Mouse (Mus musculus) limb, embryonic 10.5 days (tissue): ENCODE measurements around the gene Gan. TPM values are rescaled to one million over a fixed set of nuclear protein-coding genes. Genes with fewer than 3 reads are reported as not detected.

Experiments used
- DNase-seq: peaks from one replicate; pipeline ENCODE4 v3.0.0-alpha.2; 2017; ENCODE audit warnings: low spot score
- H3K27ac ChIP-seq: fragments of 300-500 bp; sonication (generic); 2 replicates; pipeline ENCODE4 v1.5.1; 2016; ENCODE audit warnings: mild to moderate bottlenecking
- H3K27me3 ChIP-seq: fragments of 300-500 bp; sonication (generic); 2 replicates; pipeline ENCODE4 v1.6.1; 2016; ENCODE audit warnings: low read depth, mild to moderate bottlenecking; ENCODE audit not compliant: poor library complexity, severe bottlenecking
- H3K36me3 ChIP-seq: fragments of 300-500 bp; sonication (generic); 2 replicates; pipeline ENCODE4 v1.6.1; 2016; ENCODE audit warnings: mild to moderate bottlenecking, moderate library complexity
- H3K4me1 ChIP-seq: fragments of 300-500 bp; sonication (generic); 2 replicates; pipeline ENCODE4 v1.6.1; 2016
- H3K4me3 ChIP-seq: fragments of 300-500 bp; sonication (generic); 2 replicates; pipeline ENCODE4 v1.5.1; 2016; ENCODE audit warnings: mild to moderate bottlenecking, moderate library complexity
- H3K9me3 ChIP-seq: fragments of 300-500 bp; sonication (generic); replicated peaks from 2 replicates; pipeline ENCODE4 v1.6.1; 2016; ENCODE audit warnings: mild to moderate bottlenecking
- WGBS: fragments of 180-500 bp; shearing (Covaris S2); methylation state at CpG from one replicate; pipeline ENCODE4 v1.1.7; 2016; 5-methylcytosine and 5-hydroxymethylcytosine counted together
- polyA plus RNA-seq: library from polyadenylated mRNA; unstranded; fragments of >200 nt; fragmentation: Nextera tagmentation; extraction: Ambion mirVana; gene quantifications from 2 replicates; pipeline ENCODE4 v1.2.1, GENCODE M21; 2016

Gan gene
- polyA plus RNA-seq, 1 experiment from 2014 or later: 2.7 TPM

GRCm38 (mm10) chr8:117126411-117126810, 31.5 kb upstream of the Gan start:
- Histone ChIP-seq H3K4me1 (peaks cover 4% of the 10 kb centered on the region; the same call in 1 of the 2 replicates), H3K9me3 (no peaks in the 10 kb centered on the region), H3K4me3 (no peak overlapping the region), H3K27ac (no peak overlapping the region), H3K36me3 (no peaks in the 10 kb centered on the region), H3K27me3 (no peaks in the 10 kb centered on the region)
- DNase-seq: no peak
- WGBS: 92% methylated on average over 3 of the region's 3 CpGs

DNA sequence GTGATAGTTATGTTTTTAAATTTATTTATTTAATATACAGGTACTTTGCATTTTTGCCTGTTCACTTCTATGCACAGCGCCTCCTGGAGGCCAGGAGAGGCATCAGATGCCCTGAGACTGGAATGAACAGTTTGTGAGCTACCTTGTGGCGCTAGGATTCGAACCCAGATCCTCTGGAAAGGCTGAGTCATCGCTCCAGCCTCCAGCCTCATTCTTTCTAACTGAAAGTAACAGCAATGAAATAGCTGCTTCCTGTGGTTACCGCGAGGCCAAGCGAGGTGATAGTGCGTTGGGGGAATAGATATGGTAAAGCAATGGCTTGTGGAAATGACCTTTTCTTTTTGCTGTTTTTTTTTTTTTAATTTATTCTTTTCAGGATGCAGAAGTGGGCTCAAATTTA, 30.9 kb upstream of the Gan start:
- Histone ChIP-seq H3K4me1 (no peaks in the 10 kb centered on the region), H3K27me3 (no peaks in the 10 kb centered on the region), H3K27ac (no peak overlapping the region), H3K4me3 (no peak overlapping the region), H3K9me3 (no peaks in the 10 kb centered on the region), H3K36me3 (no peaks in the 10 kb centered on the region)
- no peak for DNase-seq
- WGBS: 87% methylated on average over 8 of the region's 8 CpGs

DNA sequence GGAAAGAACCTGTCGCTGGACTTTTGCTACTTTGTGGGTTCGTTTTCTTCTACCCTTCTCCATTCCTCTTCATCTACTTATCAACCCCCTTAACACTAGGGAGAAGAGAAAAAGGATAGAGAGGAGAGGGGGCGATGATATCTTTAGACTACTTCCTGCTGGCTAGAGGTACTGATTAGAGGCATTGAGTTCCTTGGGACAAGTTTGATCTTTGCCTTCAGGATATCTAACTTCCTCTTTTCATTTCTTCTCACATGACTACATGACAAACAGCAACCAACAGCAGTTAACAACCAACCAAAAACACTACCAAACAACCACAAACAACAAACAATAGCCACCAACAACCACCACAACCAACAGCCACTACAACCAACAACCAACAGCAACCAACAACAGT, 24.2 kb upstream of the Gan start:
- DNase-seq: no peak
- WGBS: 94% methylated on average over 3 of the region's 3 CpGs
- Histone ChIP-seq H3K4me3 (no peak overlapping the region), H3K4me1 (no peaks in the 10 kb centered on the region), H3K27ac (no peak overlapping the region), H3K27me3 (no peaks in the 10 kb centered on the region), H3K9me3 (no peaks in the 10 kb centered on the region), H3K36me3 (no peaks in the 10 kb centered on the region)

DNA sequence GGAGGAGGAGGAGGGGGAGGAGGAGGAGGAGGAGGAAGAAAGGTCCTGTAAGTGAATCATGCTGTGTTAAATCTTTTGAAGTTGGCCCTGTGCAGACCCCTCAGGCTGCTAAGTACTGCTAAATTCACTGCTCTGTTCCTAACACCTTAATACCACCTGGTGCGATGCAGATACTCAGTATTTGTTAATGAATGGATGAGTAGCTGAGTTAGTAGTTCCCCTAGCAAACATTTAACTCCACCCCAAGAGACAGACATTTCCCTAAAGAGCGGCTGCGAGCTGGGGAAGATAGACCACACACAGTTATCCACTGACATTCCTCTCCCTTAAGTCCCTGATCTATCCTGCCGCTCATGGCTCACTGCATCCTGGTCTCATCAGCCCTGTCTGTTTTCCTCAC, 21.6 kb upstream of the Gan start:
- Histone ChIP-seq H3K27ac (no peak overlapping the region), H3K27me3 (no peaks in the 10 kb centered on the region), H3K4me3 (no peak overlapping the region), H3K9me3 (no peaks in the 10 kb centered on the region), H3K36me3 (no peaks in the 10 kb centered on the region), H3K4me1 (no peaks in the 10 kb centered on the region)
- no peak for DNase-seq
- WGBS: 6% methylated on average over 4 of the region's 4 CpGs

DNA sequence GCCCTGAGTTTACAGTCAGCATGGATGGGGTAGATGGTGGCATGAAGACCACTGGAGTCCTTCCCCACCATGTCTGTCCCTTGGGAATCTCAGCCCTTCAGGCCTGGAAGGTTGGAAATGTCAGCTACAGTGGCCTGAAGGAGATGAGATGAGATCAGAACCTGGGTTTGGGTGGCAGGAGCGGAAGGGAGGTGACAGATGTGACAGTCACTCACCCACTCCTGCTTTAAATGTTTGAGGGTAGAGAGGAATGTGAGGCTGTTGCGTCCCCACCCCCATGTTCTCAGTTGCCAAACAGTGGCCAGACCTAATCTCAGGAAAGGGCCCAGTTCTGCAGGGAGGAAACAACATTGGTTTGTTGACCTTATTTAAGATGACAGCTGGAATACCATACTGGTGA, 21.2 kb upstream of the Gan start:
- WGBS: 39% methylated on average over 2 of the region's 2 CpGs
- H3K27ac ChIP-seq: no peak overlapping the region
- no peaks in the 10 kb centered on the region for H3K27me3 ChIP-seq
- DNase-seq: no peak
- H3K36me3 ChIP-seq: no peaks in the 10 kb centered on the region
- H3K9me3 ChIP-seq: no peaks in the 10 kb centered on the region
- no peak overlapping the region for H3K4me3 ChIP-seq
- no peaks in the 10 kb centered on the region for H3K4me1 ChIP-seq

- Histone ChIP-seq H3K4me3 (no peak overlapping the region), H3K27me3 (no peaks in the 10 kb centered on the region), H3K9me3 (no peaks in the 10 kb centered on the region), H3K4me1 (no peaks in the 10 kb centered on the region), H3K36me3 (no peaks in the 10 kb centered on the region), H3K27ac (no peak overlapping the region)
- 65% methylated on average over 11 of the region's 11 CpGs for WGBS
- no peak for DNase-seq
These were observed 20.6 kb upstream of the Gan start for GRCm38 (mm10) chr8:117137357-117137756.

- WGBS: 93% methylated on average over 6 of the region's 6 CpGs
- H3K36me3 ChIP-seq: no peaks in the 10 kb centered on the region
- H3K27me3 ChIP-seq: no peaks in the 10 kb centered on the region
These were observed 9.4 kb upstream of the Gan start for GRCm38 (mm10) chr8:117148520-117148919.

DNA sequence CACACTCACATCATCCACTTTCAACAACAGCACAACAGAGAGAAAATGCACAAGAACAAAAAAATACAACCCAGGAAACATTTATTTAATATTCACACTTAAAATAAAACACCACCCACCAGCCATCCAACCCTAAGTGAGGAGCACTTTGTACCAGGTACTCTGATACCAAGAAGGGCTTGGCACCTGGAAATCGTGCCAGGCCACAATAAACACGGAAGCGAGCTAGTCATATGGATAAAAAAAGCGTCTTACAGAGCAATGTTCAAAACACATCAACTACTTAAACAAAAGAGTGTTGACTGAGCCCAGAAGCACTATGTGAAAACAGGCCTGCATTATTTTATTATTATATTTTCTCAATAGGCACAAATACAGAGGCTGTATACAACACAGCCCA, 1.8 kb upstream of the Gan start:
- WGBS: 93% methylated on average over 4 of the region's 4 CpGs
- Histone ChIP-seq H3K9me3 (no peaks in the 10 kb centered on the region), H3K4me1 (peaks cover 30% of the 10 kb centered on the region), H3K4me3 (no peak overlapping the region), H3K27me3 (no peaks in the 10 kb centered on the region), H3K27ac (no peak overlapping the region), H3K36me3 (no peaks in the 10 kb centered on the region)
- no peak for DNase-seq

More at GRCm38 (mm10) chr8:117148520-117148919, 9.4 kb upstream of the Gan start:
- H3K4me1 ChIP-seq: no peaks in the 10 kb centered on the region
- H3K4me3 ChIP-seq: no peak overlapping the region
- no peaks in the 10 kb centered on the region for H3K9me3 ChIP-seq
- no peak overlapping the region for H3K27ac ChIP-seq
- no peak for DNase-seq

DNA sequence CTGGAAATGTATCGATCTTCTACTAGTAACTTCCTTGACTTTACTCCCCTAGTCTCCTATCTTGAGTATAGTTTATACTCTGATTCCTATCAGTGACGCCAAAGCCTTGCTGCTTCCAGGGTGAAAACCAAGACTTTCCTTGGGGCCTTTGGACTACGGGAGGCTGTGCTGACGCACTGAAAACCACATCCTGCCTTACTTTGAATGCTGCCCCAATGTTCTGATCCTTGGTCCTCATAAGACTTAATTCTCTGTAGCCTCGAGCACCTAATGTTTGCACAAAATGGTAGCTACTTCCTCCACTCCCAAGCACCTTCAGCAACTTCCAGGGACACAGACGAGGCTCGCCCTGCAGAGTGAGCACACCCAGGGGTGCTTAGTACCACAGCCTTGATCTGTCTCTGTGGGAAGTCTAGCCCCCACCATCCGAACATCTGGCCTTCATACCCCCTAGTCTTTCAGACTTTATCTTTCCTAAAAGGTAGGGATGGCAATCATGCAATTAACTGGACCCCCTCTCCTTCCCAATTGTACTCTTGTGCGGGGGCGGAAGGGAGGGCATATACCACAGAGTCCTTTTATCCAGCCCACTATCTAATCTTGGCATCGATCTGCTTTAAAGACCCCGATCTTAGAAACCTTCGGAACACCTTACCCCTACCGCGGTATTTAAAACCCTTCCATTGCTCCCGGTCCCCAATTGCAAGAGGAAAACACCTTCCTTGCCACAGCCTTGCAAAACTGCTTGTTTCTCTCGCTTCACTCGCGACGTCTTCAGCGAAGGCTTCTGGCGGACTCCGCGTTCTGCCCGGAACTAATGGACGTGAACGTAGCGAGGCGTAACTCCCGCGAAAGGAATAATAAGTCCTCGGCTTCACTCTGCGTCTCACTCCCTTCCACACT, 818 bp upstream of the Gan start:
- Histone ChIP-seq H3K36me3 (no peaks in the 10 kb centered on the region), H3K4me1 (peaks cover 30% of the 10 kb centered on the region), H3K27ac (peak overlapping the region; percentile 92), H3K9me3 (no peaks in the 10 kb centered on the region), H3K4me3 (peak overlapping the region; percentile 97), H3K27me3 (no peaks in the 10 kb centered on the region)
- DNase-seq: no peak
- 14% methylated on average over 33 of the region's 33 CpGs for WGBS

- Histone ChIP-seq H3K27ac (peak overlapping the region; percentile 92), H3K9me3 (no peaks in the 10 kb centered on the region), H3K36me3 (no peaks in the 10 kb centered on the region), H3K4me1 (peaks cover 30% of the 10 kb centered on the region), H3K27me3 (no peaks in the 10 kb centered on the region), H3K4me3 (peak overlapping the region; percentile 97)
- 1% methylated on average over 45 of the region's 45 CpGs for WGBS
- DNase-seq: peak; percentile 98
These were observed 205 bp upstream of the Gan start for GRCm38 (mm10) chr8:117157769-117158091.

- no peaks in the 10 kb centered on the region for H3K9me3 ChIP-seq
- DNase-seq: no peak
- H3K27me3 ChIP-seq: no peaks in the 10 kb centered on the region
- 64% methylated on average over 5 of the region's 5 CpGs for WGBS
- peaks cover 30% of the 10 kb centered on the region for H3K4me1 ChIP-seq
- no peak overlapping the region for H3K27ac ChIP-seq
- peak overlapping the region; percentile 97 for H3K4me3 ChIP-seq
- no peaks in the 10 kb centered on the region for H3K36me3 ChIP-seq
These were observed 1.1 kb downstream of the Gan start for GRCm38 (mm10) chr8:117159031-117159430.

DNA sequence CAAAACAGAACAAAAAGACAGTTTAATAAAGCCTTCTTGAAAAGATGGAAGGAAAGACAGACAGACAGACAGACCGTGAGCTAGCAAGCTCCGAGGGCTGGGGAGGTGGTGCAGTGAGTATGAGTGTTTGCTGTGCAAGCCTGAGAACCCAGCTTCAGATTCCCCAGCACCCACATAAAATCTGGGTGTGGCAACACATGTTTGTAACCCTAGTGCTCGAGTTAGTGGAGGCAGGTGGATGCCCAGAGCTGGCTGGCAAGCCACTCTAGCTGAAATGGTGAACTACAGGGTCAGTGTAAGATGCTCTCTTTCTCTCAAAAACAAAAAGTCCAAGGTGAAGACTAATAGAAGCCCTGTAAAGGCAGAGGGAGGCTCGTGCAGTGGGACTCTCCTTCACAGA, 7.0 kb downstream of the Gan start:
- no peak overlapping the region for H3K27ac ChIP-seq

GRCm38 (mm10) chr8:117165542-117165941, 7.6 kb downstream of the Gan start:
- Histone ChIP-seq H3K9me3 (no peaks in the 10 kb centered on the region), H3K4me3 (no peak overlapping the region), H3K27me3 (no peaks in the 10 kb centered on the region), H3K27ac (no peak overlapping the region), H3K36me3 (no peaks in the 10 kb centered on the region), H3K4me1 (no peaks in the 10 kb centered on the region)
- no peak for DNase-seq
- 89% methylated on average over 4 of the region's 4 CpGs for WGBS

More for the DNA sequence above, 7.0 kb downstream of the Gan start:
- WGBS: 88% methylated on average over 4 of the region's 4 CpGs
- no peak overlapping the region for H3K4me3 ChIP-seq
- peaks cover 3% of the 10 kb centered on the region; the same call in 1 of the 2 replicates for H3K4me1 ChIP-seq
- no peaks in the 10 kb centered on the region for H3K9me3 ChIP-seq
- H3K36me3 ChIP-seq: no peaks in the 10 kb centered on the region
- H3K27me3 ChIP-seq: no peaks in the 10 kb centered on the region
- DNase-seq: no peak

- no peaks in the 10 kb centered on the region for H3K9me3 ChIP-seq
- H3K4me3 ChIP-seq: no peak overlapping the region
- H3K36me3 ChIP-seq: no peaks in the 10 kb centered on the region
- no peaks in the 10 kb centered on the region for H3K27me3 ChIP-seq
- DNase-seq: no peak
- H3K27ac ChIP-seq: no peak overlapping the region
- no peaks in the 10 kb centered on the region for H3K4me1 ChIP-seq
- 84% methylated on average over 2 of the region's 2 CpGs for WGBS
These were observed 8.6 kb downstream of the Gan start for GRCm38 (mm10) chr8:117166515-117166914.
